23 mouse cellular contexts compared by ENCODE assay signal in the genomic region with DNA sequence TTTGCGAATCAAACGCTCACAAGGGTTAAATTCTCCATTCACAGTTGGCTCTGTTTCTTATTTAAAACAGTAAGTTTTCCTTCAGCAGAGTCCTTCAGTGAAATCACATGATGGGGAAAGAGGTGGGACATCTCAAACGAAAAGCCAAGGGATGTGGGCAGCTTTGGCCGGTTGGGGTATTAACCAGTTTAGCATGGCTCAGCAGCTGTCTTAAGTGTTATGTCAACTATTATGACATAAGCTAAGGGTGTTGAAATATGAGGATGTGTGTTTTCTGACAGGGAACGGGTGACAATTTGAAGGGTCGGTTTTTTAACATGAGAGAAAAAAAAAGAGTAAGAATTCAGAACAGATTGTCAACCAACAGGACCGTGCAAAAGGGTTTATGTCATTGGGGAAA. TPM values are rescaled to one million over a fixed set of nuclear protein-coding genes. Genes with fewer than 3 reads are reported as not detected.
DNase-seq lines count a peak whose midpoint lies in the region; ATAC-seq and TF ChIP-seq lines count a peak whose summit lies in the region.
"Had no signal": no experiment of that assay in that cellular context is flagged by ENCODE, and none has a peak within 500 bp of the region (broad histone marks: within the 10 kb centered on the region; RNA-seq: fewer than 3 reads in every experiment).

No protein-coding gene starts in this region.

- H3K4me1 ChIP-seq in bone marrow, adult 2 months (ENCODE audit: control insufficient read depth, insufficient read depth, low read length), result peaks cover 2% of the 10 kb centered on the region; the same call in 1 of the 2 replicates
- H3K4me1 ChIP-seq in embryonic facial prominence, embryonic 14.5 days (ENCODE audit: control insufficient read depth, insufficient read depth, low read length), result peaks cover 45% of the 10 kb centered on the region
- peaks cover 20% of the 10 kb centered on the region for H3K4me1 ChIP-seq in forebrain, embryonic 16.5 days (replicated peaks; ENCODE audit: control insufficient read depth, insufficient read depth, low read length)

- ATAC-seq in embryonic facial prominence, embryonic 14.5 days (ENCODE audit: low read depth), result no peak
- no peak for ATAC-seq in forebrain, embryonic 16.5 days
- ATAC-seq: activated CD4-positive, CD25-positive, alpha-beta regulatory T cell, adult 4 months; forebrain, embryonic 14.5 days; intestine, embryonic 16.5 days; midbrain, embryonic 16.5 days had no signal

- no peak overlapping the region for H3K9ac ChIP-seq in embryonic facial prominence, embryonic 14.5 days (ENCODE audit: low read depth, low read length)
- H3K9ac ChIP-seq in forebrain, embryonic 16.5 days (replicated peaks; ENCODE audit: low read depth, low read length), result no peak overlapping the region
- H3K9ac ChIP-seq: heart, embryonic 12.5 days; hindbrain, embryonic 14.5 days; kidney, embryonic 15.5 days; limb, embryonic 15.5 days; neural tube, embryonic 15.5 days had no signal

- H3K9me3 ChIP-seq in embryonic facial prominence, embryonic 14.5 days (ENCODE audit: control insufficient read depth, low read length), result no peaks in the 10 kb centered on the region
- no peaks in the 10 kb centered on the region for H3K9me3 ChIP-seq in forebrain, embryonic 16.5 days (ENCODE audit: control insufficient read depth, low read length)
- H3K9me3 ChIP-seq: heart, embryonic 12.5 days; kidney, embryonic 15.5 days; limb, embryonic 15.5 days; neural tube, embryonic 15.5 days had no signal

- H3K27ac ChIP-seq in bone marrow, adult 2 months (ENCODE audit: control insufficient read depth, insufficient read depth, low read depth, low read length, poor library complexity), result peak overlapping the region; percentile 64; the same call in 1 of the 2 replicates
- H3K27ac ChIP-seq in embryonic facial prominence, embryonic 14.5 days (replicated peaks; ENCODE audit: low read depth, low read length), result peak overlapping the region; percentile 3
- no peak overlapping the region for H3K27ac ChIP-seq in forebrain, embryonic 16.5 days (ENCODE audit: low read length)
- H3K27ac ChIP-seq: hindbrain, embryonic 14.5 days; kidney, embryonic 15.5 days; limb, embryonic 15.5 days; neural tube, embryonic 15.5 days had no signal

- 39% methylated on average over 7 of the region's 7 CpGs for WGBS in bone marrow, adult 2 months
- 29% methylated on average over 7 of the region's 7 CpGs for WGBS in embryonic facial prominence, embryonic 14.5 days
- WGBS in forebrain, embryonic 16.5 days, result 74% methylated on average over 7 of the region's 7 CpGs

- H3K4me3 ChIP-seq in bone marrow, adult 2 months (replicated peaks; ENCODE audit: control insufficient read depth, low read depth, low read length), result no peak overlapping the region
- no peak overlapping the region for H3K4me3 ChIP-seq in embryonic facial prominence, embryonic 14.5 days (ENCODE audit: low read depth, low read length)
- no peak overlapping the region for H3K4me3 ChIP-seq in forebrain, embryonic 16.5 days (replicated peaks; ENCODE audit: low read length)
- H3K4me3 ChIP-seq: erythroblast, embryonic 14.5 days; heart, embryonic 12.5 days; kidney, embryonic 15.5 days; limb, embryonic 15.5 days; neural tube, embryonic 15.5 days had no signal

- H3K36me3 ChIP-seq in embryonic facial prominence, embryonic 14.5 days (ENCODE audit: control insufficient read depth, insufficient read depth, low read length), result 0 out of 2 replicates have a peak, but pooled peaks cover 6% of the 10 kb centered on the region
- no peaks in the 10 kb centered on the region for H3K36me3 ChIP-seq in forebrain, embryonic 16.5 days (ENCODE audit: control insufficient read depth, insufficient read depth)
- H3K36me3 ChIP-seq: kidney, embryonic 15.5 days; neural tube, embryonic 15.5 days had no signal

- TF ChIP-seq POLR2A in bone marrow, adult 2 months (IDR thresholded peaks at IDR 0.05; ENCODE audit: borderline replicate concordance, control insufficient read depth, low read depth, low read length), result no peak

- H3K4me2 ChIP-seq in embryonic facial prominence, embryonic 14.5 days (ENCODE audit: low read depth, low read length), result peak overlapping the region; percentile 15
- no peak overlapping the region for H3K4me2 ChIP-seq in forebrain, embryonic 16.5 days (ENCODE audit: low read length)
- H3K4me2 ChIP-seq: heart, embryonic 12.5 days; hindbrain, embryonic 14.5 days; kidney, embryonic 15.5 days; limb, embryonic 15.5 days; neural tube, embryonic 15.5 days had no signal

- TF ChIP-seq CTCF in bone marrow, adult 2 months (IDR thresholded peaks at IDR 0.05; ENCODE audit: control insufficient read depth, insufficient read depth, low read length), result no peak

- peak; percentile 59 for DNase-seq in 416B (ENCODE audit: low read depth)
- DNase-seq in embryonic facial prominence, embryonic 14.5 days (ENCODE audit: low spot score), result peak; percentile 57
- DNase-seq in lung, postnatal 4 days, result peak; percentile 18 to 43
- DNase-seq in retina, embryonic 14.5 days (ENCODE audit: low spot score), result no peak
- DNase-seq in ovary, adult 18-20 months (ENCODE audit: low spot score), result no peak
- DNase-seq: adrenal gland, postnatal 10 days; cerebellum, adult 11-12 months; cerebellum, postnatal 14 days; embryo, embryonic 11 days; heart, postnatal 14 days; thymus, postnatal 14 days had no signal

- no peaks in the 10 kb centered on the region for H3K27me3 ChIP-seq in embryonic facial prominence, embryonic 14.5 days (replicated peaks; ENCODE audit: control insufficient read depth, insufficient read depth, low read length)
- no peaks in the 10 kb centered on the region for H3K27me3 ChIP-seq in forebrain, embryonic 16.5 days (replicated peaks; ENCODE audit: control insufficient read depth, insufficient read depth, low read length)
- H3K27me3 ChIP-seq: heart, embryonic 12.5 days; kidney, embryonic 15.5 days; limb, embryonic 15.5 days; neural tube, embryonic 15.5 days had no signal

RNA-seq across cellular contexts. Expression of gene Msrb3, which starts 50.2 kb away (rescaled TPM):
- polyA plus RNA-seq in bone marrow, adult 2 months (2011; ENCODE audit: insufficient read depth, insufficient read length, low replicate concordance, missing spikeins), result 1.8 and 3.7 TPM in 2 replicates
- 10.1 and 13.6 TPM in 2 replicates for polyA plus RNA-seq in embryonic facial prominence, embryonic 14.5 days (2014; fragmentation: Nextera tagmentation; extraction: Ambion mirVana)
- polyA plus RNA-seq in forebrain, embryonic 16.5 days (2015; fragmentation: Nextera tagmentation; extraction: Ambion mirVana), result 1.1 and 1.6 TPM in 2 replicates
- polyA plus RNA-seq: erythroblast, embryonic 14.5 days had no signal

Comparison
In these comparisons a context has a peak if more than half of its experiments do, and no peak if none do; other contexts are left out.
1. DNase-seq: peak in 416B (single experiment), embryonic facial prominence, embryonic 14.5 days (single experiment) and lung, postnatal 4 days (2 of 2); none in retina, embryonic 14.5 days (single experiment) and ovary, adult 18-20 months (single experiment).